Mouse (Mus musculus) macrophage (primary cell): Measurements from ENCODE around the gene Prkcsh. TPM values are rescaled to one million over a fixed set of nuclear protein-coding genes. Genes with fewer than 3 reads are reported as not detected.

Experiments
- H3K27ac ChIP-seq: fragments of 350-480 bp; formaldehyde crosslinking; 2 replicates; pipeline ENCODE4 v1.9.0; 2021
- H3K36me3 ChIP-seq: fragments of 350-480 bp; formaldehyde crosslinking; 2 replicates; pipeline ENCODE4 v1.9.0; 2021; ENCODE audit errors: inconsistent target
- H3K4me3 ChIP-seq: fragments of 350-480 bp; formaldehyde crosslinking; 2 replicates; pipeline ENCODE4 v1.9.0; 2021; ENCODE audit errors: inconsistent target
- H3K79me2 ChIP-seq: fragments of 350-480 bp; formaldehyde crosslinking; 2 replicates; pipeline ENCODE4 v1.9.0; 2021; ENCODE audit errors: inconsistent target
- WGBS: methylation state at CpG from one replicate; pipeline ENCODE4 v1.1.7; 2026; ENCODE audit warnings: inconsistent platforms; ENCODE audit not compliant: missing documents; 5-methylcytosine and 5-hydroxymethylcytosine counted together
- polyA plus RNA-seq: library from polyadenylated mRNA; stranded (reverse); fragments of 250-400 nt; gene quantifications from 3 replicates; pipeline ENCODE4 v1.2.4, GENCODE M21; 2018; ENCODE audit warnings: inconsistent platforms

Prkcsh gene
- polyA plus RNA-seq, 1 experiment from 2014 or later, result 78.4 TPM

DNA sequence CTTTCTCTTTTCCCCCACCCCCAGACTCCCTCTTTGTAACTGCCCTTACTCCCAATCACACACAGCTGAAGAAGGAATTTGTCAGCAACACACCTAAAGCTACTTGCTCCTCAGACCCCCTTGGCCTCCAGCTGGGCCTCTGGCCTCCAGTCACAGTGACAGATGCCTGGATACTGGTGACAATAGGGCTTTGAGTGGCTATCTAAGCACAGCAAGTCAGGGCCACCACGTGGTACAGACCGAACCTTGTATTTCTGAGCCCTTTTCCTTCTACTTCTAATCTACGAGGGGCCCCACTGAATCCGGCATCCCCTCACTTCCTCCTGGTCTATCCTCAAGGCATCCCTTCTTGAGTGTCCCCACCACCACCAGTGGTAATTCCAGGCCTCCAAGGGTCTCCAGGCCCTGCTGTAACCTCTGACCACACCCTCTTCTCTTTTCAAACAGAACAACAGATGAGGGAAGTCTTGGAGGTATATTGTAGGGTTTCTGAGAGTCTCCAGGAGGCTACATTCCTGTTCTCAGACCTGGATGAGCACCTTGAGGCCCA, 47.2 kb downstream of the Prkcsh start:
- Histone ChIP-seq H3K4me3 (no peak overlapping the region), H3K36me3 (no peaks in the 10 kb centered on the region), H3K79me2 (no peaks in the 10 kb centered on the region), H3K27ac (no peak overlapping the region)
- 53% methylated on average over 4 of the region's 4 CpGs for WGBS

GRCm38 (mm10) chr9:22050351-22050889, 47.8 kb downstream of the Prkcsh start:
- Histone ChIP-seq H3K27ac (no peak overlapping the region), H3K79me2 (no peaks in the 10 kb centered on the region), H3K36me3 (no peaks in the 10 kb centered on the region), H3K4me3 (no peak overlapping the region)
- WGBS, result 3% methylated on average over 43 of the region's 43 CpGs

- H3K36me3 ChIP-seq, result no peaks in the 10 kb centered on the region
- no peaks in the 10 kb centered on the region for H3K79me2 ChIP-seq
- H3K27ac ChIP-seq, result no peak overlapping the region
- 4% methylated on average over 54 of the region's 67 CpGs for WGBS
- no peak overlapping the region for H3K4me3 ChIP-seq
Measured at GRCm38 (mm10) chr9:22051161-22051957, 48.8 kb downstream of the Prkcsh start.

- Histone ChIP-seq H3K36me3 (no peaks in the 10 kb centered on the region), H3K27ac (no peak within 1 kb of the TSS), H3K79me2 (no peaks in the 10 kb centered on the region), H3K4me3 (no peak within 1 kb of the TSS)
- 4% methylated on average over 28 of the region's 28 CpGs for WGBS
Measured at GRCm38 (mm10) chr9:22051958-22052254, 49.3 kb downstream of the Prkcsh start, which contains the start of gene Elavl3. Gene Elavl3 (minus strand): TSS chr9:22052023.

GRCm38 (mm10) chr9:22053657-22054056, 51.1 kb downstream of the Prkcsh start:
- Histone ChIP-seq H3K79me2 (no peaks in the 10 kb centered on the region), H3K36me3 (no peaks in the 10 kb centered on the region), H3K27ac (no peak overlapping the region), H3K4me3 (no peak overlapping the region)
- 36% methylated on average over 6 of the region's 7 CpGs for WGBS

GRCm38 (mm10) chr9:22054411-22055076, 51.9 kb downstream of the Prkcsh start:
- Histone ChIP-seq H3K4me3 (no peak overlapping the region), H3K79me2 (no peaks in the 10 kb centered on the region), H3K36me3 (no peaks in the 10 kb centered on the region), H3K27ac (no peak overlapping the region)
- WGBS, result 5% methylated on average over 30 of the region's 32 CpGs

- 58% methylated on average over 25 of the region's 29 CpGs for WGBS
- no peaks in the 10 kb centered on the region for H3K36me3 ChIP-seq
- no peaks in the 10 kb centered on the region for H3K79me2 ChIP-seq
- no peak overlapping the region for H3K4me3 ChIP-seq
- H3K27ac ChIP-seq, result no peak overlapping the region
Measured at GRCm38 (mm10) chr9:22055713-22056112, 53.1 kb downstream of the Prkcsh start.

DNA sequence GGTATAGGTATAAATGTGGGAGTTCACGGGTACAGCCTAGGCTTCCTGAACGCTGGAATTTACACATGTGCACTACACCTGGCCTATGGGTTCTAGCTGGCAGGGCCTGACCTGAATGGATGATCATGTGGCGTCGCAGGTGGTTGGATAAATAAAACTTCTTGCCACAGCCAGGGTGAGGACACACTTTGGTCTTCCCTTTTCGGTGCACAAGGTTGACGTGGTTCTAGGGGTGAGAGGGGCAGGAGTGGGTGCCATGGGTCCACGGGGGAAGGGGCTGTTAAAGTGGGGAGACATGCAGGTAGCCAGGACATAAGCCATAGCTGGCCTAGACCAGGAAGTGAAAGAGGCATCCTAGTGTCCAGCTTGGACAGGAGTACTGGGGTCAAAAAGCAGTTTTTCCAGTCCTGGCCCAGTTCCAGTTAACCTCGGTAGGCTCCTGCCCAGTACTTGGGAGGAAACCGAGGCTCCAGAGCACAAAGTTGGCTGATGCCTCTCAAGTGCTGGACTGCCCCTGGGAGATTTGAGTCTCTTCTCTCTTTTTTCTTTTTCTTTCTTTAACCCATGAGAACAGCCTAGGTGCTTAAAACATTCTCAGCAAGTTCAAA, 53.8 kb downstream of the Prkcsh start:
- Histone ChIP-seq H3K27ac (no peak overlapping the region), H3K36me3 (no peaks in the 10 kb centered on the region)
- WGBS, result 87% methylated on average over 9 of the region's 9 CpGs

DNA sequence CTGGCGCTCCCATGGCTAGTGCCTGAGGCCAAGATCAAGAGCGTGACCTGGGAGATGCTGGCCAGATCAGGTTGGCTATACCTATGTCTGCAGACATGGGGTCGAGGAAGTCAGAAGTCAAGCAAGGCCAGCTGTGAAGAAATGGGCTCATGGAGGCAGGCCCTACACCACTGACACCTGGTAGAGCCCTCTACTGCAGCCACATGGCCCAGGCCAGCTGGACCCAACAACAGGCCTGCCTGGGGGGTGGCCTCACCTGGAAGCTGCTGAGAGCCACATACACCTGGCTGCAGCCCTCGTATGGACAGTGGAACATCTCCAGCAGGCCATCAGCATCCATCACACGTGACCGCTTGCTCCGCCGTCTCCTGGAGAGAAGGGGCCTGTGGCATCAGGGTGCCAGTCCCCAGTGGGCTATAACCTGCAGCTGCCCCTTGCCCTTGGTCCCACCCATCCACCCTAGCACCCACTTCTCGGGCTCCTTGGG, 54.5 kb downstream of the Prkcsh start:
- H3K79me2 ChIP-seq, result no peaks in the 10 kb centered on the region
- WGBS, result 98% methylated on average over 9 of the region's 9 CpGs
- no peaks in the 10 kb centered on the region for H3K36me3 ChIP-seq
- no peak overlapping the region for H3K4me3 ChIP-seq
- no peak overlapping the region for H3K27ac ChIP-seq

More for the DNA sequence above, 53.8 kb downstream of the Prkcsh start:
- H3K4me3 ChIP-seq, result no peak overlapping the region
- no peaks in the 10 kb centered on the region for H3K79me2 ChIP-seq

DNA sequence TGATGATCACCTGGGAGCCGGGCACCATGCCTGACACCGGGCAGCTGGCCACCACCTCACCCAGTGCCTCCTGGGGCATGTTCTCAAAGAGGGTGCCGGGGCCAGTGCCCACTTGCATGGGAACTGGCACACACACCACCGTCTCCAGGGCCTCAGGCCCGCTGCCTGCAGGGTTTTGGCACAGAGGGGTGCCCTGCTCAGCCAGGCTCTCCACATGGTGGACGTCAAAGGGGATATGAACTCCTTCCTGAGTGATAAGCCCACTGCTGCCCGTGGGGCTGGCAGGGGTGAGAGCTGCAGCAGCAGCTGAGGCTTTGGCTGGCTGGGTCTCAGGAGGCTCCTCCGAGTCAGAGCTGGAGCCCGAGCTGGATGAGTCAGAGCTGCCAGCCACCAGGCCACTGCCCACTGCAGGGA, 55.4 kb downstream of the Prkcsh start:
- H3K36me3 ChIP-seq, result no peaks in the 10 kb centered on the region
- H3K27ac ChIP-seq, result no peak overlapping the region
- WGBS, result 91% methylated on average over 8 of the region's 9 CpGs
- no peak overlapping the region for H3K4me3 ChIP-seq
- H3K79me2 ChIP-seq, result no peaks in the 10 kb centered on the region

GRCm38 (mm10) chr9:22061339-22061738, 58.7 kb downstream of the Prkcsh start:
- WGBS, result 95% methylated on average over 2 of the region's 2 CpGs
- Histone ChIP-seq H3K4me3 (no peak overlapping the region), H3K36me3 (peaks cover 19% of the 10 kb centered on the region), H3K27ac (no peak overlapping the region), H3K79me2 (no peaks in the 10 kb centered on the region)

Other genes with a start within 250 kb of the Prkcsh start
- 0.45 to 5.8 TPM (median 3.0 TPM) in 3 replicates for gene Spc24, start 242.5 kb upstream of the Prkcsh start, polyA plus RNA-seq
- gene Kank2, start 204.1 kb upstream of the Prkcsh start, polyA plus RNA-seq, result 5.1 to 8.4 TPM (median 5.6 TPM) in 3 replicates
- gene Angptl8, start 167.3 kb upstream of the Prkcsh start, polyA plus RNA-seq, result not detected in 3 replicates
- gene Dock6, start 150.2 kb upstream of the Prkcsh start, polyA plus RNA-seq, result 1.8 to 4.1 TPM (median 3.4 TPM) in 3 replicates
- gene Rab3d, start 84.6 kb upstream of the Prkcsh start, polyA plus RNA-seq, result 12.4 to 19.7 TPM (median 16.8 TPM) in 3 replicates
- gene Ccdc159, start 75.3 kb upstream of the Prkcsh start, polyA plus RNA-seq, result 0.63 to 1.3 TPM (median 1.1 TPM) in 3 replicates
- gene Tmem205, start 75.2 kb upstream of the Prkcsh start, polyA plus RNA-seq, result 14.3 to 71.0 TPM (median 48.2 TPM) in 3 replicates
- 0.36 to 1.4 TPM (median 0.91 TPM) in 3 replicates for gene Plppr2, start 65.8 kb upstream of the Prkcsh start, polyA plus RNA-seq
- gene Swsap1, start 47.1 kb upstream of the Prkcsh start, polyA plus RNA-seq, result 5.2 to 6.3 TPM (median 5.4 TPM) in 3 replicates
- gene Epor, start 39.3 kb upstream of the Prkcsh start, polyA plus RNA-seq, result 5.3 to 6.7 TPM (median 6.5 TPM) in 3 replicates
- gene Rgl3, start 13.4 kb upstream of the Prkcsh start, polyA plus RNA-seq, result 1.8 to 2.4 TPM (median 2.3 TPM) in 3 replicates
- 0.10 to 0.13 TPM in 2 of 3 replicates, not detected in the other for gene Ccdc151, start 172 bp upstream of the Prkcsh start, polyA plus RNA-seq
- gene Elavl3, start 49.2 kb downstream of the Prkcsh start, polyA plus RNA-seq, result not detected in 3 replicates
- gene Gm49318, start 68.5 kb downstream of the Prkcsh start, polyA plus RNA-seq, result not detected in 3 replicates
- gene Zfp653, start 68.6 kb downstream of the Prkcsh start, polyA plus RNA-seq, result 4.3 to 7.0 TPM (median 5.2 TPM) in 3 replicates
- 8.1 to 14.7 TPM (median 10.0 TPM) in 3 replicates for gene Ecsit, start 82.6 kb downstream of the Prkcsh start, polyA plus RNA-seq
- gene Cnn1, start 96.4 kb downstream of the Prkcsh start, polyA plus RNA-seq, result not detected in 3 replicates
- gene Elof1, start 114.4 kb downstream of the Prkcsh start, polyA plus RNA-seq, result 46.8 to 70.0 TPM (median 65.2 TPM) in 3 replicates
- gene Acp5, start 132.9 kb downstream of the Prkcsh start, polyA plus RNA-seq, result 6.4 to 8.0 TPM (median 7.2 TPM) in 3 replicates
- 27.7 to 36.9 TPM (median 33.2 TPM) in 3 replicates for gene Pigyl, start 154.0 kb downstream of the Prkcsh start, polyA plus RNA-seq
- gene Zfp872, start 185.3 kb downstream of the Prkcsh start, polyA plus RNA-seq, result not detected in 3 replicates
- 13.0 to 19.3 TPM (median 14.8 TPM) in 3 replicates for gene Zfp809, start 222.9 kb downstream of the Prkcsh start, polyA plus RNA-seq